Mouse (Mus musculus) cerebellum, postnatal 36 days (tissue): Measurements from ENCODE around the gene Mrpl48.

ENCODE experiments used
- DNase-seq, 2 experiments: peaks; one replicate each; pipeline ENCODE4 v3.0.0; 2021 to 2022; ENCODE audit warnings: mixed read lengths in 2 of 2

Gene Mrpl48

GRCm38 (mm10) chr7:100608130-100608741 is at the start of gene Mrpl48:
TSS of gene Mrpl48 (minus strand) at chr7:100608301.
- DNase-seq: peak; percentile 68 to 75

DNA sequence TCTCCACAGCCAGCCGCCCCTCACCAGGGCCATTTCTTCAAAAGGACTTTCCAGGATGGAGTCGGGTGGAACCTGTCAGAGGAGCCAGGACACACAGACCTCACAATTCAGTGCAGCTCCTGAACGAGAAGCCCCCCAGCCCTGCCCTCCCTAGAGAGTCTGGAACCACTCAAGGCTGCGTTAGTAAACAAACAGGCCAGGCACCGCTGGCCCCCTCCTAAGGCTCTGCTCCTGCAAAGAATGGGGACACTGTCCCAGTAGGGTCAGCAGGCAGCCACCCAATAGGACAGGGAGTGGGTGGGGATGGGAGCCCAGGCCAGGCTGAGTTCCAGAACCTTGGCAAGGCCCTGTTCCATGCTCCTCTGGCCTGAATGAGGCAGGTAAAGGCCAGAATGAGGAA is 48.6 kb upstream of the Mrpl48 start:
- peak in 1 of 2 experiments; percentile 33 for DNase-seq

DNA sequence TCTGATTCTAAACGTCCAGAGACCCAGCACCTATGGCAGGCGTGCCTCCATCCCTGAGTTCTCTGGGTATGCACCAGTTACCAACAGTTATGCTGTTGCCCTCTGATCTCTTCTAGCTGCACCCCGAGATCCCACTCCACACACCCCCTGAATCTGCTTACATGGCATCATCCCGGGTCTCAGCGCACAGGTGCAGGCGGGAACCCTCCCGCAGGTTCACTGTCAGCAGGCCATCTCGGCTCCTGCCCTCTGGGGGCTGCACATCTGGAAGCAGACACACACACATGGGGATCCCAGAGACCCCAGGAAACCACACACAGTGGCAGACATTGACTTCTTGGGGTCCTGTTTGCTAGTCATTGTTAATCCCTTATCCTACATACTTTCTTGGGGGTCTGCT is 46.3 kb upstream of the Mrpl48 start:
- no peak for DNase-seq

DNA sequence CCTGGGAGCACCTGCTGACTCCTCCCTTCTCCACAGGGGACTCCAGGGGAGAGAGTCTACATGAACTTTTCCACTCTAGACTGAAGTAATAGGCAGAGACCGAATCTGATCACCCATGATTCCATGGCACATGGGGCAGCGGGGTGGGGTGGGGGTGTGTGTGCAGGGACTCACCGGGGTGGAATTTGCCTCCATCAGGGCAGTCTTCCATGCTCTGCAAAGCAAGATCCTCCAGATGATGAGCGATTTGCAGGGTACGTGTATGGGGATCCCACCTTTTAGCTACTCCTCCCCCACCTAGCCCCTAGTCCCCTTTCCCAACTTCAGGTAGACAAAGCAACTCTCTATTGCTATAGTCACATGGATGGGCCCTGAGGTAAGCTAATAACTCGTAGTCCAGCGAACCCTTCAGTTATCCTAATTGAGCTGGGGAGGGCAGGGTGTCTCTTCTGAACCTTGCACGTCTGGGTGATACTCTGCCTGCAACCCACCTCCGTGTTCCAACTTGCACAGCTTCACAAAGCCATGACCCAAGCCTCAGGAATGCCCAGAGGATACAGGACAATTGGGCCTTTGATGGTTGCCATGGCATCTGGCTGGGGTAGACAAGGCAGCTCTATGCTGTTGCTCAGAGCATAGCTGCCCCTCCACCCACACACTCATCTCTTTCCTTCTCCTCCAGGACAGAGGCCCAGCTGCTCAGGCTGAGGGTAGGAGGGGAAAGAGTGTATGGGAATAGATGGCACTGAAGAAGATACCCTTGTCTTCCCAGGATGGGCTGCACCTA is 45.6 kb upstream of the Mrpl48 start:
- no peak for DNase-seq

GRCm38 (mm10) chr7:100651011-100651410 is 42.9 kb upstream of the Mrpl48 start:
- no peak for DNase-seq

GRCm38 (mm10) chr7:100650421-100650820 is 42.3 kb upstream of the Mrpl48 start:
- no peak for DNase-seq

DNA sequence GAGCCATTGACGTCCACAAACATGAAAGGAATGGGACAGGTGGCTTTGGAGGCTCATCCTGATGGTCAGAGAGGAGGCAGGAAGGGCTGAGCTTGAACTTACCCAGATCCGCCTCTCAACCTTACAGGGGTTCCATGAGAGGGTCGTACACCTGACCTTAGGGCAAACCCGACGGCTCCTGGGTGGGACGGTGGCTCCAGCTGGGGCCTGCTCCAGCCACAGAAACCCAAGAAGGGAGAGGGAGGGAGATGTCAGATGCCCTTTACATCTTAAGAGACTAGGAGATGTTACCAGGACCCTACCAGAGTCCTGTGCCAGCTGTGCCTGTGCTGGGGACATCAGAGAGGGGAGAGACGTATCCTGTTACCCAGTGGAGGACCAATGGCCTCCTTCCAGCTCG is 41.7 kb upstream of the Mrpl48 start:
- DNase-seq: no peak

GRCm38 (mm10) chr7:100649095-100649494 is 41.0 kb upstream of the Mrpl48 start:
- DNase-seq: no peak

DNA sequence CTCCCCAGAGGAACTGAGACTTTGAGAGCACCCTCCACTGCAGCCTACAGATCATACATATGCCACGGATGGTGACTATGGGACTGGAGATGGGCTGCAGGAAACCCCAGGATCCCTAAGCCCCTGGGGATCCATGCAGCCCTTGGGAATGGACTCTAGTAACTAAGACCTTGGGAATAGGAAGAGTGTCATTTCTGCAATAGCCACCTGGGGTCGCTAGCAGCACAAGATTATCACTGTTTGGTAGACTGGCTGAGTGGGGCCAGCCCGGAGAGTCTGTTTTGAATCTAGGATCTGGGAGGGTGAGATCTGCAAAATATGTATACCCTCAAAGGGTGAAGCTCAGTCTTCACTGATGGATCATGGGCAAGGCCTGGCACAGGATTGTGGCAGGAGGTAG is 37.0 kb upstream of the Mrpl48 start:
- peak; percentile 56 to 63 for DNase-seq

DNA sequence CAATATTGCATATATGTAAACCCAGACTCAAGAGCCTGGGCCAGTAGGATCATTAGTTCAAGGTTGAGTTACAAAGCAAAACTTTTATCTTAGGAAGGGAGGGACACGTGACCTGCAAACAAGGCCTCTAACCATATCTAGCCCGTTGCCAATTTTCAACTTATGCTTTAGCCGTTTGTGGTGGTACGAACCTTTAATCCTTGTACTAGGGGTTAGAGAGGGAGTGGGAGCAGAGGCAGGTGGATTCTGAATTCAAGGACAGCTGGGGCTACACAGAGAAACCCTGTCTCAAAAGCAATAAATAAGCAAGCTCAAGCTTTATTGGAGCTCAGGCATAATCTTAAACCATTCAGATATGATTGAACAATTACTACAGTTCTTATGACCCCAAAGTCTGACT is 34.3 kb upstream of the Mrpl48 start:
- no peak for DNase-seq

GRCm38 (mm10) chr7:100637657-100638056 is 29.6 kb upstream of the Mrpl48 start:
- DNase-seq: no peak

GRCm38 (mm10) chr7:100624538-100624937 is 16.4 kb upstream of the Mrpl48 start:
- no peak for DNase-seq

GRCm38 (mm10) chr7:100622277-100622676 is 14.2 kb upstream of the Mrpl48 start:
- DNase-seq: no peak

DNA sequence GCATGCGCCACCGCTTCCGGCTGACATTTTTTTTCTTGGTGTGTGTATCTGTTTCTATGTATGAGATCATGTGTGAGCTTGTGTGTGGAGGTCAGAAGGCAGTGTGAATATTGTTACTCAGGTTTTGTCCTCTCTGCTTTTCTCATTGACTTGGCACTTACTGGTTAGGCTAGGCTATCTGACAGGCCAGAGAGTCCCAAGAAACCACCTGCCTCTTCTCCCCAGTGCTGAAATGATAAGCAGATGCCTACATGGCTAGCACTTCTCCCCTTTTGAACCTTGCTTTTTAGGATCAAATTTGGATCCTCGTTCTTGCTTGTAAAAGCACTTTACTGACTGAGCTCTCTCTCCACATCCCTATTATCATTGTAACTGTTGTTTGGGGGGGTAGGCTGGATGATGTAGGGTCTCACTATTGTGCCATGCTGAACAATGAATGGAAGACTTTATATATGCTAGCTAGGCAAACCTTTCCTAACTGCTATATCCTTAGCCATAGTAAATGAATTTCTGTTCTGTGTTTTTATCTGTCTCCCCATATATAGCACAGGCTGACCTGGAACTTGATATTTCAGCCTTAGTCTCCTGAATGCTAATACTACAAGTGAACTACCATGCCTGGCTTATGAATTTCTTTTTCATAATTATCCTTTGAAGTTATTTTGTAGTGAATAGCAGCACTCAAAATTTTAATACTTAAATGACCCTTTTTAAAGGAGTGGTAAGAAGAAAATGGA is 8.2 kb upstream of the Mrpl48 start:
- no peak for DNase-seq

DNA sequence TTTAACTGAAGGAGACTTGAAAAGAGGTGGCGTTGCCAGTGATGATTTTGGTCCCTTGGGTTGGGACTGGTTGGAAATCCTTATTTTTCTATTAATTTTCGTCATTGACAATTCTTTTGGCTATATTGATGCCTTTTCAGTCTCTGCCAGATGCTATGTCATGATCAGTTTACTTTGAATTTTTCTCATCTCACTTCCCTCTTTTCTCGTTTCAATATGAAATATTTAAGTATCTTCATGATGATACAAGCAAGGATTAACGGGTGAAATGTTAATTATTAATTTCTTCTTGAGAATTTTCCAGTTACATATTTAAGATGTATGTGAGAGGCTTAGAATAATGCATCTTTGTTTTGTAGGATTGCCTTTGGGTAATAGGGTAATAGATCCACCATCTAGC is 809 bp upstream of the Mrpl48 start:
- DNase-seq: no peak

DNA sequence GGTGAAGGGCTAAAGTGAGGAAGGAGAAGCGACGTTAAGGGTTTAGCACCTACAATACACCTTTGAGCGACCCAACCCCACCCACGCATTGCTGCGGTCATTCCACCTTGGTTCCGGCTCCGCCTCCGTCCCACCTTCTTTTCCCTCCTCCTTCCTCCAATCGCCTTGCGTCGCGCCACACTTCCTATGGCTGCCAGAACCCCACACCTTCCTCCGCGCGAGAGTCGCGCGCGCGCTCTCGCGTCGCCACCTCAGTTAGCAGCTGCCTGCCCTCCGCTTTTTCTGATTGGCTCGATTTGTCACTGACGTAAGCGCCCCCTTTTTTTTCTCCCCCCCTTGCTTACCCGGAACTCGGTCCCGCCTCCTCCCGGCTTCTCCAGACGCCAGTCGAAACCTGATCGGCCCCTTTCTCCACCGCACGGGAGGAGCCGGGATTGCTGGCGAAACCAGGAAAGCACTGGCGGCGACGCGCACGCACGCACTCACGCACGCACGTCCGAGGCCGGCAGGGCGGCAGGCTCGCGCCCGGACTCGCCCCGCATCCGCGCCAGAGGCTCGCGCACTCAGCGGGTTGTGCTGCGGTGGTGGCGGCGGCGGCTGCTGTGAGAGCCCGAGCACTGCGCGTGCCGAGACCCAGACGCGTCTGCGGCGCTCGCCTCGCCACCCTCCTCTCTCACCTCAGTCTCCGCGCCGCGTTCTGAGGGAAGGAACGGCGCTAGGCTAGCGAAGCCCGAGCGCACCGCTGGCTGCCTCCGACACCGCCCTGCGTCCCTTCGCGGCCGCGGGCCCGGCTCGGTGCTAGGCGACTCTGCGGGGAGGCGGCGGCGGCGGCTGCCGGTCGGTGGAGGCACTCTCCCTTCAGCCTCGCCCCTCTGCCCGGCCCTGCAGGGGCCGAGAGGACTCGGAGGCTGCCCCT is 629 bp downstream of the Mrpl48 start, which contains the start of gene Rab6a:
Gene Rab6a (plus strand): TSS at position 197 of the 916 bp plus-strand sequence.
- DNase-seq: peak; percentile 94 to 98

DNA sequence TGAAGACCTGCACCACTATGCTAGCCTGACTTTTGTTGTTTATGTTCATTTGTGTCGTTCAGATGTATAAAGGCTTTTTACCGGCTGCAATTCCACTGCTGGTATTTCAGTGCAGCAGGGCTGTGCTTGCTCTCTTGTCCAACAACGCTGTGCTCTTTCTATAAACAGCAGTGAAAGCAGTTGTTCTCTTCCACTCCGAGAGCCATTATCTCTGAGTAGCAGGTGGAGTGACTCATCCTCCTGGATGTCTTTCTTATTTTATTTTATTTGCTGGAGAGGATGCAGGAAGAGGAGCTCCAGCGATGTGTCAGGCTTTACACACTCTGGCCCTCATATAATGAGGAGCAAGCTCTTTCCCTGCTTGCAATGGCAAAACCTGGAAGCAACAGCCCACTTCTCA is 7.9 kb downstream of the Mrpl48 start:
- DNase-seq: no peak

DNA sequence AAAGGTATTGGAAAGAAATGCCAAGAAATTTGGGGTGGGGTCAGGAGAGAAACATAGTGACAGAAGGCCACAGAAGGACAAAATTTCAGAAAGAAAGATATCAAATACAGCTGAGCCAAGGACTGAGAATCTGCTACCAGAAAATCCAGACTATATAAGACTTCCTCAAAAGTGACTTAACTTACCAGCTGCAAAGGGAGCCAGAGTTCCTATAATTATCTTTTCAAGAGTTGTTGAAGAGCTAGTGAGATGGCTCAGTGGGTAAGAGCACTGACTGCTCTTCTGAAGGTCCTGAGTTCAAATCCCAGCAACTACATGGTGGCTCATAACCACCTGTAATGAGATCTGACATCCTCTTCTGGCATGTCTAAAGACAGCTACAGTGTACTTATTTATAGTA is 14.8 kb downstream of the Mrpl48 start:
- DNase-seq: no peak

- no peak for DNase-seq
Observed at GRCm38 (mm10) chr7:100591522-100591852, 16.6 kb downstream of the Mrpl48 start.

DNA sequence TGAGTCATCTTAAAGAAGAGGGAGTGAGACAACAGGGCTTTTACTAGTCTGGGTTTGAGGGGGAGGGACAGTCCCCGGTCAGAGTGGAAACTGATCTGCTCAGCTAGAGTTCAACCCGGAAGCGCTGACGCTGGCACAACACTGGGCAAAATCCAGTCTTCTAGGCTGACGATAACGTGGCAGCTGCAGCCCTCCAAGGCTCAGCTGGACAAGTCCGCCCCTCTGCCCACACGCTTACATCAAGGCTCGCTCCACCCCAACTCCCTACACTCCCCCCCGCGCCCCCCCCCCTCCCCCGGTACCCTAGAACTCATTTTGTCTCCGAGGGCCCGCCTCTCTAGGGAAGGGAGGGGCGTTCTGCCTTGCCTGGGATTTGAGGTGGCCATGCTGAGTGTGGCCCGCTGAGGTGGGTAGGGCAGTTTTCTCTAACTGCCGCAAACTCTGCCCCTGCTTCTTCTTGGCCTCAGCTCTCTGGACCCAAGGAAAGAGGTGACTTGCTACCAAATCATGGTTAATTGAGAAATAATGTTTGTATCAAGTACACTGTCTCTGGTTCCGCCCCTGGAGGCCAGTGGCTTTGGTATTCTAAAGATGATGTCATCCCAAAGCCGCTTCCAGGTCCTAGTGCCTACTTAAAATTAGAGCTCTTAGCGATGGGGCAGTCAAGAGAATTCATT is 17.1 kb downstream of the Mrpl48 start:
- peak; percentile 74 to 79 for DNase-seq

DNA sequence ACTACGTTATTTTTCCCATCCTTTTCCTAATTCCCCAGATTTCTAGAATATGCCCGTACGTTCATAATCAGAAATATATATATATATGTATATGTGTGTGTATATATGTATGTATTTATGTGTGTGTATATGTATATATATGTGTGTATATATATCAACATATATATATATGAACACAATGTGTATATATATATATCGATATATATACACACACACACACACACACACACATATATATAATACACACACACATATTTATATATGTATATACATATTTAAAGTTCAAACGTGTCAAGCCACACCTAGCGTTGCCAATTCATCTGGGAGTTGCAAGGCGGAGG is 17.6 kb downstream of the Mrpl48 start:
- no peak for DNase-seq

- DNase-seq: no peak
Observed at GRCm38 (mm10) chr7:100589816-100590215, 18.3 kb downstream of the Mrpl48 start.
